Mouse (Mus musculus) thymus, adult 2 months (tissue): Measurements from ENCODE around the gene Ppm1a.

Experiments
- CTCF ChIP-seq: fragments of 200-500 bp; IDR thresholded peaks from 2 replicates; pipeline ENCODE4 v1.5.1; 2012; ENCODE audit warnings: mild to moderate bottlenecking, control low read depth, low read length, moderate library complexity, borderline replicate concordance; ENCODE audit not compliant: control insufficient read depth, poor library complexity, insufficient read depth; ENCODE audit errors: extremely low read depth
- POLR2A ChIP-seq: fragments of 200-500 bp; IDR thresholded peaks from 2 replicates; pipeline ENCODE4 v1.6.1; 2012; ENCODE audit warnings: mild to moderate bottlenecking, low read length, control low read depth, moderate library complexity; ENCODE audit not compliant: control insufficient read depth, poor library complexity, insufficient read depth; ENCODE audit errors: extremely low read depth

DNA sequence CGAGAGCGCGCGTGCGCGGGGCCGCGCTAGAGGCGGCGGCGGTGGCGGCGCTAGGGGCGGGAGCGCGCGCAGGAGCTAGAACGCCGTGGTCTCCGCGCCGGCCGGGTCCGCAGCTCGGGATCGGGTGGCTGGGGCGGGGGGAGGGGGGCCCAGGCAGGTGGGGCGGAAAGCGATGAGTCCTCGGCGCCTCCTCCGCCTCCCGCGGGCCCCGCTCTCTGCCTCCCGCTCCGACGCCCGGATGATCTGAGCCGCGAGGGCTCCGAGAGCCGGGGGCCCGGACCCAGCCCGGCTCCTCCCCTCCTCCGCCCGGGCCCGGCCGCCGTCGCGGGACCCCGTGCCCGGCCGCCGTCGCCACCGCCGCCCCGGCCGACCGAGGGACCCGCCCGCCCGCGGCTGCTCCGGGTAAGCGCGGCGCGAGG is 4.0 kb downstream of the Ppm1a start:
- no peak for TF ChIP-seq CTCF
- TF ChIP-seq POLR2A = peak; percentile 24; the same call in 1 of the 2 replicates
